Mouse (Mus musculus) lung, embryonic 15.5 days (tissue): ENCODE measurements at regions not wholly inside any gene's neighbourhood (a gene's known extent, or its start where the extent isn't known, plus 50 kb on each side); places are given as distances from the start of the nearest gene placed in this dataset.

Experiments
- ATAC-seq: fragments of 200-750 bp; cut with Nextera tagmentation; 2 replicates; pipeline ENCODE4 v1.8.0; 2017; ENCODE audit warnings: moderate number of reproducible peaks, borderline replicate concordance; ENCODE audit not compliant: low FRiP score, low TSS enrichment; ENCODE audit errors: extremely low read depth
- H3K27ac ChIP-seq: fragments of 300-500 bp; sonication (generic); 2 replicates; pipeline ENCODE4 v1.5.1; 2015; ENCODE audit warnings: moderate library complexity, mild to moderate bottlenecking, inconsistent platforms
- H3K27me3 ChIP-seq: fragments of 300-500 bp; sonication (generic); 2 replicates; pipeline ENCODE4 v1.6.1; 2015; ENCODE audit warnings: inconsistent platforms
- H3K36me3 ChIP-seq: fragments of 300-500 bp; sonication (generic); 2 replicates; pipeline ENCODE4 v1.6.1; 2015; ENCODE audit warnings: inconsistent platforms
- H3K4me1 ChIP-seq: fragments of 300-500 bp; sonication (generic); 2 replicates; pipeline ENCODE4 v1.6.1; 2015; ENCODE audit warnings: inconsistent platforms
- H3K4me2 ChIP-seq: fragments of 300-500 bp; sonication (generic); 2 replicates; pipeline ENCODE4 v1.6.1; 2015; ENCODE audit warnings: inconsistent platforms, mild to moderate bottlenecking, moderate library complexity
- H3K4me3 ChIP-seq: fragments of 300-500 bp; sonication (generic); 2 replicates; pipeline ENCODE4 v1.5.1; 2015; ENCODE audit warnings: mild to moderate bottlenecking, inconsistent platforms
- H3K9ac ChIP-seq: fragments of 300-500 bp; sonication (generic); 2 replicates; pipeline ENCODE4 v1.6.1; 2015; ENCODE audit warnings: inconsistent platforms
- H3K9me3 ChIP-seq: fragments of 300-500 bp; sonication (generic); 2 replicates; pipeline ENCODE4 v1.6.1; 2016; ENCODE audit warnings: inconsistent platforms
- WGBS: fragments of 180-500 bp; shearing (Covaris S2); methylation state at CpG from one replicate; pipeline ENCODE4 v1.1.7; 2015; 5-methylcytosine and 5-hydroxymethylcytosine counted together

DNA sequence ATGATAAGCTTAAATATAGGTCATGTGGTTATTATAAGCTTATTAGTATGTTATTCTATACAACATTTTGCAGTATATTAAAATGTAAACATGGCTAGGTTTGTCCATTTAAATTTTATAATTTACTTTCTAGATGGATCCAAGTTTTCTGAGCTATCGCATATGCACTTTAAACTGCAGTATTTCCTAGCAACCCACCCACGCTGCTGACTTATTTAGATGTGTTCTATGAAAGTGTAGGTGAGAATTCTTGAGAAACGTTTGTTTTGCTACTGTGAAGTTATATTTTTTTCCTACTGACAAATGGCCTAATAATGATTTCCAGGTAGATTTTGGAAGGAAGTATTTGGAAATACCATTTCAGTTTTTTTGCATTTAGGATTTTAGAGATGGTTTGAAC is 308.0 kb downstream of the Gbe1 start:
- Histone ChIP-seq H3K9me3 (no peaks in the 10 kb centered on the region), H3K9ac (no peak overlapping the region), H3K4me3 (no peak overlapping the region), H3K4me2 (no peak overlapping the region), H3K27ac (no peak overlapping the region), H3K27me3 (no peaks in the 10 kb centered on the region), H3K36me3 (no peaks in the 10 kb centered on the region), H3K4me1 (no peaks in the 10 kb centered on the region)
- WGBS: 79% methylated on average over 3 of the region's 3 CpGs
- no peak for ATAC-seq

DNA sequence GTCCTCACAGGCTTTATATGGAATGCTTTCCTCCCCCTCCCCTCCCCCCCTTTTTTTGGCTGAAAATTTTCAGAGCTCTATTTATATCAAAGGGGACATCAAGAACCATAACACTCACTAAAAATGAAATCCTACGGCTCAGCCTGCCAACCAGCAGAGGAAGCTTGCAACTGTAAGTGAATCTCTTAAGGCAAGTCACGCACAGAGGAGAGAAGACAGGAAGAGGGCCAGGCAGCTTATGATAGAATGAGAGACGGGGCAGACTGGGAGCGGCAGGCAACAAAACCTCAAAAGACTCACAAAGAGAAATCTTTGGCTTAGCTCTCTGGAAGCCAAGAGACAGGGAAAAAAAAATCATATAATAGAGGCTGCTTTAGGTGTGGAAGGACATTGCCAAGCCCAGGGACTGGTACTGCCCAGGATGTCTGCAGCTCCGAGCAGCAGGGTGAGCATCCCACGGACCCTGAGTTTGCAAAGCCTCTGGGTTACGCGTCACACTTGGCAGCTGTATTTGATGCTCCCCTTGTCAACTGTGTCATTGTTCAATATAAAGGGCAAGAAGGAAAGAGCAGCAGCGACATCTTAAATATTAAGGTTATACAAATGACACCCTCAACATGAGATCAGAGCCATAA is 330.0 kb downstream of the Gbe1 start:
- Histone ChIP-seq H3K4me1 (no peaks in the 10 kb centered on the region), H3K9me3 (no peaks in the 10 kb centered on the region), H3K36me3 (no peaks in the 10 kb centered on the region), H3K27me3 (no peaks in the 10 kb centered on the region), H3K9ac (no peak overlapping the region), H3K4me3 (no peak overlapping the region), H3K27ac (no peak overlapping the region), H3K4me2 (no peak overlapping the region)
- WGBS: 64% methylated on average over 9 of the region's 9 CpGs
- ATAC-seq: peak; percentile 57; the same call in 1 of the 2 replicates

DNA sequence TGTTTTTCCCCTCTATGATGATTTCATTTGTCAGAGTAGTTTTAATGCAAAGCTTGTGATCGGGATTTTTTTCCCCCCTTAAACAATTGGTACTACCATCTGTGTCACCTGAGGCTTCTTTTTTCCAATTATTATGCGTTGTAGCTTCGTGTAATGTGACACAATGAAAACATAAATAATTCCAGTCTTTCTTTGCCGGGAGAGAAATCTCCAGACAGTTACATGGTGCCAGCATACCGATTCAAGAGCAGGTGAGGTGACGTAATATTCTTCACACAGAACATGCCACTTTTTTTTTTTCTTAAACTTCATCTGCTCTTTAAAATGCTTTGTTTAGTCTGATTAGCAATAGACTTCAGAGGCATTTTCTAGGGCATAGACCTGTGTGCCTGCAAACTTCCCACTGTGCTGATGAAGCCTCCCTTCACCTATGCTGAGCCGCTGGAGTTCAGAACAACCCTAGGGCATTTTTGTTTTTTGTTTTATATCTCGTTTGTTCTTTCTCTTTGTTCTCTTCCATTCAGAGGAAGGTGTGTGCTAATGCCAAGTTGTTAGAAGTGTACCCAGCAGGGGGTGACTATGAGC is 331.0 kb downstream of the Gbe1 start:
- H3K9me3 ChIP-seq: no peaks in the 10 kb centered on the region
- no peak overlapping the region for H3K4me3 ChIP-seq
- H3K27me3 ChIP-seq: no peaks in the 10 kb centered on the region
- WGBS: 73% methylated on average over 8 of the region's 8 CpGs
- H3K9ac ChIP-seq: no peak overlapping the region
- H3K4me1 ChIP-seq: no peaks in the 10 kb centered on the region
- no peak overlapping the region for H3K4me2 ChIP-seq
- no peaks in the 10 kb centered on the region for H3K36me3 ChIP-seq
- H3K27ac ChIP-seq: no peak overlapping the region
- ATAC-seq: no peak

DNA sequence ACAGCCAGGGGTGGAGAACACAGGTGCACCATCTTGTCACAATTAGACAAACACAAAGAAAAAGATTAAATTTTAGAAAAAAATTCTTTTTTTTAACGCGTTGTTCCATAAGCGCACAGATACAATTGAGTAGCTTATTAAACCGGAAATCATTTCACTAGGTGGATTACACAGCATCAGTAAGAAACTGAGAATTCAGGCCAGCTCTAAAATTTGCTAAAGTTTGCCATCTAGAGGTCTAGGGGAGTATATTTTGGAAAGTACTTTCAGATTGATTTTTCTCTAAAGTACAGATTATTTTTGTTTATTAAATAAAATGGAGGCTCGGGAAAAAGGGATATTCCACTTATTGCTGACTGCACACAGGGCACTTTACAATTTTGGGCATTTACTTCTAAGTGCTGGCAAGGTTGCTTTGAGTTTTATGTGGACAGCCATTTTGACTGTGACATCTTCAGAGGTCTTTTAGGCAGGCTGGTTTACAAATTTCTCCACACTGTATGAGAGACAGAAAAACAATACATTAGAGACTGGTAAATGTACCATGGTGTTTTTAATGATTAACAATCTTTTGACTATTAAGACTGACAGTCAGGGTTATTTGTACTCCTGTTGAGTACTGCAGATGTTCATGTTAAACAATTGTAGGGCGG is 340.8 kb downstream of the Gbe1 start:
- Histone ChIP-seq H3K4me3 (no peak overlapping the region), H3K4me1 (no peaks in the 10 kb centered on the region), H3K4me2 (no peak overlapping the region), H3K9ac (no peak overlapping the region), H3K27me3 (no peaks in the 10 kb centered on the region), H3K36me3 (no peaks in the 10 kb centered on the region), H3K27ac (no peak overlapping the region), H3K9me3 (no peaks in the 10 kb centered on the region)
- ATAC-seq: no peak
- WGBS: 53% methylated on average over 6 of the region's 6 CpGs

DNA sequence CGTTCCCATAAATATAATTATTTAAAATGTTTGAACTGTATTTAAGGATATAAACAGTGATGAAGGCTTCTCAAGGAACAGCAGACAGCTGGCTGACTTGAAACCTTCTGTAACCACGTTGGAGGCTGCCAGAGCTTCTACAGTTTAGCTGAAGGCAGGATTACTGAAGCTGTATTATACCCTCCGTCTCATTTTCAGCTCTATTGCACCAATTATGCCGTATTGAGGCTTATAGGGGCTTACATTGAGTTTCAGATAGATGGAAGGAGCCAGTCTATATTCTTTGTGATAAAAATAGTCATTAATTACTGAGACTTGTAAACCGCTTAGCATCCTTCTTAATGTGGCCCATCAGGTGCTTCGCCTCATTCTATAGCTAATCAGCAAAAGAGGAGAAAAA is 376.1 kb downstream of the Gbe1 start:
- Histone ChIP-seq H3K9me3 (no peaks in the 10 kb centered on the region), H3K4me3 (no peak overlapping the region), H3K27me3 (no peaks in the 10 kb centered on the region), H3K36me3 (no peaks in the 10 kb centered on the region), H3K27ac (no peak overlapping the region), H3K4me2 (no peak overlapping the region), H3K9ac (no peak overlapping the region), H3K4me1 (no peaks in the 10 kb centered on the region)
- ATAC-seq: no peak
- 73% methylated on average over 6 of the region's 6 CpGs for WGBS

DNA sequence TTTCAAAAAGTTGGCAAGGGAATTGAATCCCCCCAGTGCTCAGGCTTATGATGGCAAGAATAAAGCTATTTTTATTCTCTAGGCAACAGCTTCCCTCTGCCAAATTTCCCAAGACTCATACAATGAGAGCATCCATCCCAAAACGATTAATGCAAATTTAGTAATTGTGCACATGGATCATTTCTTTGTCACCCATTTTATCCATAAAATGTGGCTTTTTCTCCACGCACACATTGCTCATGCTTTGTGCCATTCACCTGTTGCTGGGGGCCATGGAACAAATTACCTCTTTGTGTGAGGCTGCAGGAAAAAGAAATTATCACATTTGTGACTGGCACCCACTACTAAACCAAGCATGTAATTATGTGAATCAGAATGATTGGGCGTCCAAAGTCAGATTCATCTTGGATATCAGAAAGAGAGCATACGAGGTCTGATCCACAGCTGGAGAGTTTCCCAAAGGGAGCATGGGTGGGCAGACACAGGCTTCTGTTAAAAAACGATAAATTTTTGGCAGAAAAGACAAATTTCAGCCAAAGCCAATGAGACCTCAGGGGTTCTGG is 411.1 kb downstream of the Gbe1 start:
- no peak overlapping the region for H3K4me2 ChIP-seq
- no peaks in the 10 kb centered on the region for H3K27me3 ChIP-seq
- H3K9ac ChIP-seq: no peak overlapping the region
- no peak overlapping the region for H3K4me3 ChIP-seq
- no peaks in the 10 kb centered on the region for H3K4me1 ChIP-seq
- no peak overlapping the region for H3K27ac ChIP-seq
- no peaks in the 10 kb centered on the region for H3K36me3 ChIP-seq
- no peak for ATAC-seq
- WGBS: 59% methylated on average over 5 of the region's 5 CpGs
- H3K9me3 ChIP-seq: no peaks in the 10 kb centered on the region

DNA sequence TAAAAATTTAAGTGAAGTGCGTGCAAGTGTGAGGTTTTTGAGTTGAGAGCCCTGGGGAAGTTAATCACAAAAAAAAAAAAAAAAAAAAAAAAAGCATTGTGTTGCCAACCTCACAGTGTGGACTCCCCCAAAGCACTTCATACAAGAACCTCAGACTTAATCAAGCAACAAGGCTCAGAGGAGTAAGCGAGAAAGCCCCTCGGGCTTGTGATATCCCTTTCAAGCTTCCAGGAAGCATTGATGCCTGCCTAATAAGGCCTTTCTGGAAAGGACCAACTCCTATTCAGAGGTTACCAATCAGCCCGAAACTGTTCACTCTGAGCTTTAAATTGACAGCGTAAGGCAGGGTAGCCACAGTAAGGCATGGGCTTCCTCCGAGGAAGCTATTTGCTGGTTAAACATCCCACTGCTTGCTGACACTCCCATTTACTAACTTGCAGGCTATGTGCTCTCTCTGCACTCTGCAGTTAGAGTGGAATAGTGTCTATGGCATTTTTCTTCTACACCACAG is 411.6 kb downstream of the Gbe1 start:
- Histone ChIP-seq H3K4me2 (no peak overlapping the region), H3K36me3 (no peaks in the 10 kb centered on the region), H3K27ac (no peak overlapping the region), H3K4me3 (no peak overlapping the region), H3K27me3 (no peaks in the 10 kb centered on the region), H3K4me1 (no peaks in the 10 kb centered on the region), H3K9me3 (no peaks in the 10 kb centered on the region), H3K9ac (no peak overlapping the region)
- no peak for ATAC-seq
- WGBS: 37% methylated on average over 6 of the region's 6 CpGs

DNA sequence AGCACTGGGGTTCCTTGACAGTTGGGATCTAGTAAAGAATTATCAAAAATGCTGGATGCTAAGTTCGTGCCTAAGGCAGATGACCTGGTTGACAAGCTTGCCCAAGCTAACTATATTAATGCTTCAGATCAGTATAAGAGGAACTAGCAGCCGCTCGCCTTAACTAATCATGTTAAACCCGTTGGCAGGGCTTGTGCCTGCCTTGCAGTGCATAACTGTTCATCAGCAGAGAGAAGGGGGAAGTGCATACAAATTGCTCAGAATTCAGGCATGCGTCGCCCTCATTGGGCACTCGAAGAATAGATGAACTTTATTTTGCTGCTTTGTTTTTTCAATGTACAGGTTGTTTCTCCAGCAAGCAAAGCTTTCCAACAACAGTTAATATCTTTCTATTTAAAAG is 419.3 kb downstream of the Gbe1 start:
- Histone ChIP-seq H3K27ac (no peak overlapping the region), H3K4me2 (no peak overlapping the region), H3K36me3 (no peaks in the 10 kb centered on the region), H3K9me3 (no peaks in the 10 kb centered on the region), H3K9ac (no peak overlapping the region), H3K4me1 (no peaks in the 10 kb centered on the region), H3K27me3 (no peaks in the 10 kb centered on the region), H3K4me3 (no peak overlapping the region)
- 82% methylated on average over 7 of the region's 7 CpGs for WGBS
- ATAC-seq: no peak

DNA sequence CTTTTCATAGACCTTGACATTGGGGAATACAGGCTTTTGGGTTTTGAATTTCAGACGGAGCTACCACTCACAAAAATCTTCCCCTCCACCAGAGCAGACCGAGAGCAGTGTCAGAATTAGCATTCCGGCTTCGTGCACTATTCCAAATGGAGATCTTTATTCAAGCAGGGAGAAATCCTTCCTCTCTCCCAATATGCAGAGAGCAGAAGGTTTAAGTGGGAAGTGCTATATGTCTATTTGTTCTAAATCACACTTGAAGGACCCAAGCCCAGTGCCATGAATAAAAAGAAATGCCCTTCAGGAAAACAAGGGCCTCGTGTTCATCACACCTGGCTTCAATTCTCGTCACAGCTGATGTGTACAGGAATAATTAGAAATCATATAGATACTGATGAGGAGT is 426.3 kb downstream of the Gbe1 start:
- Histone ChIP-seq H3K27me3 (no peaks in the 10 kb centered on the region), H3K4me3 (no peak overlapping the region), H3K9me3 (no peaks in the 10 kb centered on the region), H3K4me2 (no peak overlapping the region), H3K9ac (no peak overlapping the region), H3K27ac (no peak overlapping the region), H3K36me3 (no peaks in the 10 kb centered on the region), H3K4me1 (no peaks in the 10 kb centered on the region)
- WGBS: 73% methylated on average over 6 of the region's 6 CpGs
- ATAC-seq: no peak

DNA sequence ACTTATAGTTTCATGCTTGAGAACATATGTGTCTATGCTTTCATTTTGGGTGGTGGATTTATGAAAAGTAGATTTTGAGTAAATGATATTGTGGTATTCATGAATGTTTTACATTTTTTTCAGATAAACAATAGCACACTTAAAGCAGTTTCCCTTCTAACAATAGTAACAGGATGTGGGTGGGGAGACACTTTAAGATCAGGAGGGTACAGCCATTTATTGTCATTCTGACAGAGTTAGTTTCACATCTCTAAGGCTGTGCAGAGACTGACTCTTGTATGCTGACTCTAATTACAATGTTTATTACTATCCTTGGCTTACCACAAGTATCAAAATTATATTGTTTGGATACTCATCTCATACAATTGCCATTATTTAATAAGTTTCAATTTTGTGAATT is 440.5 kb downstream of the Gbe1 start:
- Histone ChIP-seq H3K27me3 (no peaks in the 10 kb centered on the region), H3K9me3 (no peaks in the 10 kb centered on the region), H3K4me3 (no peak overlapping the region), H3K27ac (no peak overlapping the region), H3K4me2 (no peak overlapping the region), H3K4me1 (no peaks in the 10 kb centered on the region), H3K9ac (no peak overlapping the region), H3K36me3 (no peaks in the 10 kb centered on the region)
- no peak for ATAC-seq

DNA sequence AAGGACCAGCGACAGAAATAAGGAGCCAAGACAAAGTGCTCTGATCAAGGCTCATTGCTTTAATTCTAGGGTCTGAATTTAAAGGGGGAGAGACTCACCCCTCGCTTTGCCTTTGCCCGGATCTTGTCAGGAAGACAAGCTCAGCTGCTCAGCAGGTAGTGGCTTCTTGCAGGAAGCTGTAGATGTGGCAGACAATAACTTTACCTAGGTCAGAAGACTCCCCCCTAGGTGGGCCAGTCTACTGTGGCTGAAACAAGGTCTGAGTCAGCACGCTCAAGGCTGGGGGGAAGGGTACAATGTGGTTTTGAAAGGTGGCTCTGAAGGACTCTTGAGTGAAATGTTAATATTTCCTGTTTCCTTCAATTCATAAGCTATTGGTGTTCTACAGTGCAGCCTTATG is 484.3 kb downstream of the Gbe1 start:
- Histone ChIP-seq H3K4me3 (no peak overlapping the region), H3K27me3 (no peaks in the 10 kb centered on the region), H3K9me3 (no peaks in the 10 kb centered on the region), H3K9ac (no peak overlapping the region), H3K4me2 (no peak overlapping the region), H3K27ac (no peak overlapping the region), H3K4me1 (no peaks in the 10 kb centered on the region), H3K36me3 (no peaks in the 10 kb centered on the region)
- 75% methylated on average over 4 of the region's 4 CpGs for WGBS
- no peak for ATAC-seq

DNA sequence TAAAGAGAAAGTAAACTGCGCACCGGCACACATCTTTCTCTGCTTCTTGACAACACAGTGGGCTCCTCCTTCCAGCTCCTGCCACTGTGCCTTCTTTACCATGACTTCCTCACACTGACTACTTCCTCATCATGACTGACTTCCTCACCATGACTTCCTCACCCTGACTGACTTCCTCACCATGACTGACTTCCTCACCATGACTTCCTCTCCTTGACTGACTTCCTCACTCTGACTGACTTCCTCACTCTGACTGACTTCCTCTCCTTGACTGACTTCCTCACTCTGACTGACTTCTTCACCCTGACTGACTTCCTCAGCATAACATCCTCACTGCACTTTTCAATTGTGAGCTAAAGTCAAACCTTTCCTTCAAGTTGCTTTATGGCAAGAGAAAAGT is 489.8 kb downstream of the Gbe1 start:
- no peak overlapping the region for H3K4me3 ChIP-seq
- H3K4me1 ChIP-seq: no peaks in the 10 kb centered on the region
- 90% methylated on average over 2 of the region's 2 CpGs for WGBS
- H3K27me3 ChIP-seq: no peaks in the 10 kb centered on the region
- no peak overlapping the region for H3K27ac ChIP-seq
- H3K36me3 ChIP-seq: no peaks in the 10 kb centered on the region
- no peak overlapping the region for H3K4me2 ChIP-seq
- H3K9ac ChIP-seq: no peak overlapping the region
- no peaks in the 10 kb centered on the region for H3K9me3 ChIP-seq
- no peak for ATAC-seq
